Mouse (Mus musculus) liver, embryonic 16.5 days (tissue): ENCODE measurements at regions not wholly inside any gene's neighbourhood (a gene's known extent, or its start where the extent isn't known, plus 50 kb on each side); places are given as distances from the start of the nearest gene placed in this dataset.
A peak's percentile ranks its signal among the peaks of the same experiment; 100 is the strongest.

ENCODE experiments used
- ATAC-seq: fragments of 200-750 bp; cut with Nextera tagmentation; 2 replicates; pipeline ENCODE4 v1.8.0; 2017; ENCODE audit warnings: low read depth, mild to moderate bottlenecking, moderate number of reproducible peaks, moderate library complexity
- H3K27ac ChIP-seq: fragments of 300-500 bp; sonication (generic); 2 replicates; pipeline ENCODE4 v1.5.1; 2014; ENCODE audit warnings: mild to moderate bottlenecking, low read length
- H3K27me3 ChIP-seq: fragments of 300-500 bp; sonication (generic); 2 replicates; pipeline ENCODE4 v1.6.1; 2014; ENCODE audit warnings: low read depth, low read length, mixed read lengths; ENCODE audit not compliant: control insufficient read depth, insufficient read depth
- H3K36me3 ChIP-seq: fragments of 300-500 bp; sonication (generic); 2 replicates; pipeline ENCODE4 v1.6.1; 2014; ENCODE audit warnings: mild to moderate bottlenecking; ENCODE audit not compliant: control insufficient read depth, insufficient read depth
- H3K4me1 ChIP-seq: fragments of 300-500 bp; sonication (generic); 2 replicates; pipeline ENCODE4 v1.6.1; 2014; ENCODE audit warnings: low read depth, low read length, mixed read lengths; ENCODE audit not compliant: control insufficient read depth
- H3K4me2 ChIP-seq: fragments of 300-500 bp; sonication (generic); 2 replicates; pipeline ENCODE4 v1.6.1; 2014; ENCODE audit warnings: low read depth, low read length, mixed read lengths
- H3K4me3 ChIP-seq: fragments of 300-500 bp; sonication (generic); 2 replicates; pipeline ENCODE4 v1.5.1; 2014; ENCODE audit warnings: low read depth, mild to moderate bottlenecking, low read length
- H3K9ac ChIP-seq: fragments of 300-500 bp; sonication (generic); 2 replicates; pipeline ENCODE4 v1.6.1; 2014; ENCODE audit warnings: low read depth, low read length
- H3K9me3 ChIP-seq: fragments of 300-500 bp; sonication (generic); replicated peaks from 2 replicates; pipeline ENCODE4 v1.6.1; 2016; ENCODE audit warnings: low read length; ENCODE audit not compliant: control insufficient read depth
- WGBS: fragments of 180-500 bp; shearing (Covaris S2); extraction: QIAGEN DNeasy Blood & Tissue Kit; methylation state at CpG from one replicate; pipeline ENCODE4 v1.1.7; 2014; ENCODE audit not compliant: insufficient replicate concordance; 5-methylcytosine and 5-hydroxymethylcytosine counted together

DNA sequence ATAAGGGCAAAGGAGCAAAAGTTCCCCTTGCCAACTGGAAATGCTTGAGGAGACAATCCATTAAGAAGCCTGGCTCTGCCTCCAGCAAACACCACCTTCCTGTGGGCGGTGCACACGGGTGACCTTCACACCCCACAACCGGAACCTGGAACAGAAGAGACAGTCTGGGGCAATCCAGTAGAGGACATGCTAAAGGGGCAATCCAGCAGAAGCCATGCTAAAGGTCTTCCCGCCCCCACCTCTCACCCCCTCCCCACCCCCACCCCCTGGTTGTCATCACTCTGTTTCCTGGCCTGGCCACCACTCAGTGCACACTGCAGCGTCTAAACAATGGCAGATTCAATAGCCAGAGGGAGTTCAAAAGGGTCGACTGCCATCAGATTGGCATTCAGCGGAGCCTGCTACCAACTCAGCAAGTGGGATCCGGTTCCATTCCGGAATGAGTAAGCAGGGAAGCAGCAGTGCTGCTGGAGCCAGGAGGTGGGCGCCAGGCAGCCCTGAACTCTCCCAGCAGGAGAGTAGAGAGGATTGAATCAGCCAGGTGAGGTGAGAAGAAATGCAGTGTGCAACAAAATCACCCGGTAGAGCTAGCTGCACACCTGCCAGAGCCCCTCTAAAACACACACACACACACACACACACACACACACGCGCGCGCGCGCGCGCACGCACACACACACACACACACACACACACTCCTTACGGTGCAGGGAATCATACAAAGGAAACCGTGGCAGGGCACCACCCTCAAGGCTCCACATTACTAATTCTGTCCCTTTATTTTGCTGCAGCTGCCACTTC, 443.7 kb upstream of the Smim15 start:
- no peak overlapping the region for H3K9ac ChIP-seq
- no peaks in the 10 kb centered on the region for H3K9me3 ChIP-seq
- H3K27me3 ChIP-seq: no peaks in the 10 kb centered on the region
- no peaks in the 10 kb centered on the region for H3K36me3 ChIP-seq
- H3K4me1 ChIP-seq: no peaks in the 10 kb centered on the region; the same call in 1 of the 2 replicates
- H3K4me2 ChIP-seq: peak overlapping the region; percentile 24; the same call in 1 of the 2 replicates
- 30% methylated on average over 22 of the region's 22 CpGs for WGBS
- no peak overlapping the region for H3K4me3 ChIP-seq
- H3K27ac ChIP-seq: no peak overlapping the region
- peak; percentile 58 for ATAC-seq

DNA sequence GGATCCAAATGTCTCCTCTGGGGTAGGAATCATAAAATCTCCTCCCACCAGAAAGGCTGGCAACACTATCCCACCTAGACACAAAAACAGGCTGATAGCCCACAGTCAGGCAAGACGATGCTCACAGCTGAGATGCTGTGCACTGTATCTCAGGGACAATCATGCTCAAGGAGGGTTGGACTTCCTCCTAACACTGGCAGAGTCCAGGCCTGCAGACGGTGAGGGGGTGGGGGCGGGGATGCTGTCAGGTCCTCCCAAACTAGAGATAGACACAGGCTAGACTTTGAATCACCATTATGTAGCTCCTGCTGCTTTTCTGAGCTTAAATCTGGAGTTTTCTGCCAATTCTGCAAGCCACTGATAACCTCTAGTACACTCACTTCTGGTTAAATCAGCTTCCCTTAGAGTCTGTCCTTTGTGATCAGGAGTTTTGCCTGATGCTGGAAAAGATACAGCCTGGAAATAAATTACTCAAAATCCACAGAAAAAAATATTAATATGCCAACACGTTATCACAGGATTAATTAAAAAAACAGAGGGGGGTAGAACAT, 445.1 kb upstream of the Smim15 start:
- Histone ChIP-seq H3K36me3 (no peaks in the 10 kb centered on the region), H3K9ac (no peak overlapping the region), H3K27me3 (no peaks in the 10 kb centered on the region), H3K4me3 (no peak overlapping the region), H3K4me1 (no peaks in the 10 kb centered on the region; the same call in 1 of the 2 replicates), H3K4me2 (no peak overlapping the region), H3K9me3 (no peaks in the 10 kb centered on the region), H3K27ac (no peak overlapping the region)
- 19% methylated on average over 4 of the region's 4 CpGs for WGBS
- no peak for ATAC-seq

DNA sequence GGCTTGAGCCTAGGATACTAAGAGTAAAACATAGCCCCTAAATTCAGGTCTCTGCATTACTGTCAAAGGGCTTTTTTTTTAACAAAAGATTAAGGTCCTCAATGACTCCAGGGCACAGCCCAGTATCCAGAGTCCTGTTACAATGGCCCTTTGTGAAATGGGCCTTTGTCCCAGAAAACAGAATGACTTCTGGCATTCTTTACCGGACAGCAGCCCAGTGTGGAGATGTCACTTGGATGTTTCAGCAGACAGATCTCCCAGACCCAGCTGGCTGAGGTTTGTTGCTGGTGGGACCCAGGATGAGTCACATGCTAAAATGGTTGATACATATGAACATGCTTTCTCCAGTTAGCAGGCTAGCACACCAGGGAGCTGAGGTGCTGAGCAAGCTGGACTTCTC, 445.9 kb upstream of the Smim15 start:
- WGBS: 50% methylated on average over 1 of the region's 1 CpGs
- ATAC-seq: no peak
- no peaks in the 10 kb centered on the region for H3K27me3 ChIP-seq
- no peaks in the 10 kb centered on the region for H3K36me3 ChIP-seq
- no peak overlapping the region for H3K4me3 ChIP-seq
- H3K9me3 ChIP-seq: no peaks in the 10 kb centered on the region
- no peak overlapping the region for H3K9ac ChIP-seq
- H3K4me2 ChIP-seq: no peak overlapping the region
- H3K4me1 ChIP-seq: no peaks in the 10 kb centered on the region; the same call in 1 of the 2 replicates
- no peak overlapping the region for H3K27ac ChIP-seq

DNA sequence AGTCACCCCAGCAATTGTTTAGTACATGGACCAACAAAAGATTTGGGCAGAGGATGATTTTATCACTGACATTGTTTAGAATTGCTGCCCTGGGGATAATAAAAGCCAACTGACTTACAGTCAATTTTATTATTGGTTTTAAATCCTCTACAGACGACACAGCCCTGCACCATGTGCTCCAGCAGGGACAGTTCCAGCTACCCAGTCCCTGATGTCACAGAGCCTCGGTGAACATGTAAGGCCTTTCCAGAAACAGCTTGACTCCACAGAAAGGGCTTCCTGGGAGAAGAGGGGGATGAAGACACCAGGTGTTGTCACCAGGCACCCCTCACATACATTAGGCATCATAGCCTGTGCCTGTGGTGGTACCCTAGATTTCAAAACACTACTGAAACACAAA, 447.0 kb upstream of the Smim15 start:
- Histone ChIP-seq H3K9ac (no peak overlapping the region), H3K36me3 (no peaks in the 10 kb centered on the region), H3K27ac (no peak overlapping the region), H3K9me3 (no peaks in the 10 kb centered on the region), H3K4me2 (no peak overlapping the region), H3K4me3 (no peak overlapping the region), H3K27me3 (no peaks in the 10 kb centered on the region), H3K4me1 (no peaks in the 10 kb centered on the region; the same call in 1 of the 2 replicates)
- WGBS: 61% methylated on average over 2 of the region's 2 CpGs
- ATAC-seq: no peak

DNA sequence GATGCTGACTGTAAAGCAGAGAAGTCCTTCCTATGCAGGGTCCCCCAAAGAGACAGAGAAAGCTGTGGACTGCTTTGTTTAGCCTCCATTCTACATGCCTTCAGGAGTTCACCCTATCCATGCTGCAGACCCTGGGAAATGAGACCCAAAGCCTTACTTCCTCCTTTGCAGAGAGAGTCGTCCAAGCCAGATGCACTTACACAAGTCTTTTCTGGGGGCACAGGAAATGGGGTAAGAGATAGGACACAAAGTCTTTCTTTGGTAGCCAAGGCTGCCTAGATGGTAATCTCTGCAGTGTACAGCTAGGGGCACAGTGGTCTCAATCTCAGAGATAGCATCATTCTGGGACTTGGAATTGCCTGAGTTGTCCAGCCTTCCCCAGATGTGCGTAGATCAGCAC, 448.1 kb upstream of the Smim15 start:
- no peak overlapping the region for H3K27ac ChIP-seq
- H3K4me3 ChIP-seq: no peak overlapping the region
- H3K4me1 ChIP-seq: no peaks in the 10 kb centered on the region; the same call in 1 of the 2 replicates
- no peaks in the 10 kb centered on the region for H3K9me3 ChIP-seq
- H3K27me3 ChIP-seq: no peaks in the 10 kb centered on the region
- WGBS: 22% methylated on average over 2 of the region's 2 CpGs
- no peak for ATAC-seq
- H3K4me2 ChIP-seq: no peak overlapping the region
- no peaks in the 10 kb centered on the region for H3K36me3 ChIP-seq
- H3K9ac ChIP-seq: no peak overlapping the region

DNA sequence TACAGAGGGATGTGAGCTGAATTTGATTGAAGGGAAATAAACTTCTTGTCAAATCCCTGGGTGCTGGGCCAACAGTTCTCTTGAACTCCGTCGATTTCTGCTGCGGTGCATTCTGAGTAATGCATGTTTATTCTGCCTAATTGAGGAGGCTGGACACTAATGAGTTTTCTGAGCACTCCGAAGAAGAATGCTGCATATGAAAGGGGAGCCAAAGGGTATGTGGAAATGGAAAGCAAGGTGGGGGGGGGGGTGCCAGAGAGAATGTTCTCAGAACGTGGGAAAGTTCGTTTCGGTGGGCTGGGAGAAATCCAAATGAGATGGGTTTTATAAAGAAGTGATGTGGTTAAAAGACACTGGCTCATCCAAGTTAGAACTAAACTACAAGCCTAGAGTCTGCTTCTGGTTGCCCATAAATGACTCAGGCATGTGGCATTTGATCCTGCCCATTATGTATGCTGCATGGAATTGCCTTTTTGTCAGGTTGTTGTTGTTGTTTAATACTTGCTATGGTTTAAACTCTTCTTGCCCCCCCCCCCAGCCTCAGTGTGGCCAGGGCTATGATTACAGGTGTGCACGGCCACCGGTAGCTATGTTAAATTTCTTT, 455.7 kb upstream of the Smim15 start:
- Histone ChIP-seq H3K27ac (no peak overlapping the region), H3K9ac (no peak overlapping the region), H3K36me3 (no peaks in the 10 kb centered on the region), H3K4me3 (no peak overlapping the region), H3K27me3 (no peaks in the 10 kb centered on the region), H3K4me2 (no peak overlapping the region), H3K4me1 (no peaks in the 10 kb centered on the region), H3K9me3 (no peaks in the 10 kb centered on the region)
- 69% methylated on average over 9 of the region's 9 CpGs for WGBS
- no peak for ATAC-seq

DNA sequence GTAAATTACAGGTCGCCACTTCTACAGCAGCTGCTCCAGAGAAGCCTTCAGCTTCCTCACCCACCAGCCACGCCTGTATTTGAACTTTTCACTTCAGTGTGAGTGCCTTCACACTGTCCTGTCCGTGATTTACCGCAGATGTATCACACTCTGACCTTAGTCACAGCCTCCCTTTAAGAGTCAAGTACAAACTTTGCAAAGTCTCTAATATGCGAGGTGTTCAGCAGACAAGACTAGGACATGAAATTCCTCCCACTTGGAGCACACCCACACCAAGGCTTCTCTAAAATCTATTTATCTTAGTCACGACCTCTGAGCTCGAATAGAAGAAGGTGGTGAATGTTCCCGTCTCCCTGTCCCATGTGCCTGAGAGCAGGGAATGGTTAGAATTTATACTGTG, 456.6 kb upstream of the Smim15 start:
- Histone ChIP-seq H3K4me2 (no peak overlapping the region), H3K9ac (no peak overlapping the region), H3K27ac (no peak overlapping the region), H3K27me3 (no peaks in the 10 kb centered on the region), H3K36me3 (no peaks in the 10 kb centered on the region), H3K4me3 (no peak overlapping the region), H3K4me1 (no peaks in the 10 kb centered on the region), H3K9me3 (no peaks in the 10 kb centered on the region)
- no peak for ATAC-seq
- 62% methylated on average over 8 of the region's 8 CpGs for WGBS

DNA sequence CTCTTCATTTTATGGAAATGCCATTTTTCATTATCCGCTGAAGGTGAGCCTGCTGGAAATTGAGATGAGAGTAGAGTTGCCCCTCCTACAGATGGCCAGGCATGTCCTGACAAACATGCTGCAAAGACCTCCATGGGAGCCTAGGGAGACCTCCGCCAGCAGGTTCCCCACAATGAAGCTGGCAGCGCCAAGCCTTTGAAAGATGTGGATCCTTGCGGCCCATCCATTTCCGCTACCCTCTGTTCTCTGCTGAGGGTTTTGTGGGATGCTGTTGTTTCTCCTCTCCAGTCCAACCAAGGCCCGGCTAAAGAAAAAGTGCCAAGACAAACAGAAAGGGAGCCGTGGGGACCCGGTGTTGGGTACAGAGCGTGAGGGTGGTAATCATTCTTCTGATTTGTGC, 458.3 kb upstream of the Smim15 start:
- Histone ChIP-seq H3K27me3 (no peaks in the 10 kb centered on the region), H3K36me3 (no peaks in the 10 kb centered on the region), H3K9ac (no peak overlapping the region), H3K4me2 (no peak overlapping the region), H3K9me3 (no peaks in the 10 kb centered on the region), H3K4me1 (no peaks in the 10 kb centered on the region), H3K4me3 (no peak overlapping the region), H3K27ac (no peak overlapping the region)
- no peak for ATAC-seq
- WGBS: 75% methylated on average over 9 of the region's 9 CpGs

DNA sequence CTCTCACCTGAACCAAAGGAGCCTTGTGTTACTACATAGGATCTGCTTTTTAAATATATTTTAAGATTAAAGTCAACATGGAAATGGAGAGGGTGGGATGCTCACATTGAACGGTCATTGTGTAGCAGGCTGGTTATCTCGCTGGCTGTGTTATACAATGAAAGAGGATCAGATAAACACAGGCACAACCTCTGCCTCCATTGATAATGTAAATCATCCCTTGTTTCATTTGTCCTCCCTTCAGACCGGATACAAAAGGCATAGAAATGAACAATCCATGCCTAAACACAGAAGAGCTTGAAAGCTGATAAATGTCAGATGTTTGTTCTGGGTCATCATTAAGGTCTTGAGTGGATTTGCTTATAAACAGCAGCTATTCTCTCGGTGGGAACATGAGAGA, 458.9 kb upstream of the Smim15 start:
- Histone ChIP-seq H3K4me3 (no peak overlapping the region), H3K4me2 (no peak overlapping the region), H3K4me1 (no peaks in the 10 kb centered on the region), H3K9me3 (no peaks in the 10 kb centered on the region), H3K36me3 (no peaks in the 10 kb centered on the region), H3K9ac (no peak overlapping the region), H3K27ac (no peak overlapping the region), H3K27me3 (no peaks in the 10 kb centered on the region)
- 36% methylated on average over 4 of the region's 4 CpGs for WGBS
- ATAC-seq: no peak
